Mouse (Mus musculus): ENCODE data around the gene Txnrd1.
A peak's percentile ranks its signal among the peaks of the same experiment; 100 is the strongest.

The Txnrd1 gene

DNA sequence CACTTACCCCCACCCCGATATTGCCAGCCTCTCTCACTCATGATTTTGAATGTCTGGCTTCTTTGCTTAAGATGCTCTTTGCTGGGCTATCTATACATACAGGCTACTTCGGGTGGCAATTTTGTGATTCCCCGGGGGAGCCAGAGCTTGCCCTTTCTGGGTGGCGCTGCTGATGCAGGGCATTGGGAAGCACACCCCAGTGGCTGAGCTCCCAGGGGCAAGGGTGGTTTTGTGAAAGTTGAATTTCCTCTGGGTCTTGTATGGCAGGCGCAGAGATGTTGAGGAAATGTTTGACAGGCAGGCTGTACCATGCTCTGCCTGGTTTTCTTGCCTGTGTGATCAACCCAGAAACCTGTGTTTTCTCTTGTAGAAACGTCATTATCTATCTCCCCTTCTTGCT lies 15.1 kb upstream of the Txnrd1 start:
- no peak for DNase-seq

GRCm38 (mm10) chr10:82823108-82823778 lies 10.5 kb upstream of the Txnrd1 start:
- DNase-seq = no peak

- DNase-seq = no peak
These were observed 10.0 kb upstream of the Txnrd1 start for GRCm38 (mm10) chr10:82823779-82824177.

DNA sequence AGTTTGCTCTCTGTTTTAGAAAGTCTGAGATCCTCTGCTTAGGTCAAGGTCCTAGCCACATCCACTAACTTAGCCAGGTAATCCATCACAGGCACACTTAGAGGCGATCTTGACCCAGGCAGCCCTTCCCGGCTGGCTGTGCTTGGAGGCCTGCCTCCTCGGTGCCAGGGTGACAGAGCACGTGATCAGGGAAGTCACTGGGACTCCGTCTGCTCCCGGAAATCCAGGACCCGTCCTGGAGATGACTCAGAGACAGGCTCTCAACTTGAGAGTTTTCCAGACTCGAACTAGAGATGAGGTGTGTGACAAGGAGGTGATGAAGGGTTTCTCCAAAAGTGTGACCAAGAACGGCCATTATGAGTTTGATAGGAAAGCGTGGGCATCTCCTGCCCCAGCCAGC lies 9.2 kb upstream of the Txnrd1 start:
- DNase-seq = no peak

- no peak for DNase-seq
These were observed 7.2 kb upstream of the Txnrd1 start for GRCm38 (mm10) chr10:82826516-82826915.

DNA sequence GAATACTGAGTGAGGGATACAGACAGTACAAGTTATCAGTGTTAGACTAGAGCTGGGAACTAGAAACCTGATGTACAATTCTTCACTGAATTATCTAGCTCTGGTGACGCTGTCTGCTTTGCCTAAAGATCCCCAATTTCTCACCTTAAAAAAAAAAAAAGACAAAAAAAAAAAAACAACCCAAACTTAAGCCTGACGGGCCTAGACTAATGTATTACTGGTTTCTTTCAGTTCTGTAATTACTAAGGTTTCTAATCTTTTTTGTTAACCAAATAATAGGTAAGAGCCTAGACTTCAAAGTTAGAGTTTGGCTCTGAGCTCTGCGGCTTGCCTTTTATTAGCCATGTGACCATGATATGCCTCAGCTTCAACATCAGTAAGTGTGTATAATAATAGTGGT lies 2.1 kb downstream of the Txnrd1 start:
- DNase-seq = no peak

DNA sequence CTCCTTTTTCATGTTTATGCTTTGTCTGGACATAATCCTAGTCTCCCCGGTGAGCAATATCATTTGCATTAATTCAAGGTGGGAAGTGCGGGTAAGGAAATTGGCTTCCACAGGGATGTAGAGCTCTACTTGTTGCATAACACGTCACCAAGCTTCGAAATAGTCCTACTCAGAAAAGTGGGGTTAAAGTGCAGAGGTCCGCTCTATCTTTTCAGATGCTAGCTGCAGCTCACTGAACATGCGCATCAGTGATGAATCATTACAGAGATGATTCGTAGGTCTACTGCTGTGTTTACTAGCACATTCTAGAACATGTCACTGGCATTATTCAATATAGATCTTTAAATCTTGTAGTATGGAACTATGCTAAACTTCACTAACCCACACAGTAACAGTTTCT lies 4.6 kb downstream of the Txnrd1 start:
- no peak for DNase-seq

DNA sequence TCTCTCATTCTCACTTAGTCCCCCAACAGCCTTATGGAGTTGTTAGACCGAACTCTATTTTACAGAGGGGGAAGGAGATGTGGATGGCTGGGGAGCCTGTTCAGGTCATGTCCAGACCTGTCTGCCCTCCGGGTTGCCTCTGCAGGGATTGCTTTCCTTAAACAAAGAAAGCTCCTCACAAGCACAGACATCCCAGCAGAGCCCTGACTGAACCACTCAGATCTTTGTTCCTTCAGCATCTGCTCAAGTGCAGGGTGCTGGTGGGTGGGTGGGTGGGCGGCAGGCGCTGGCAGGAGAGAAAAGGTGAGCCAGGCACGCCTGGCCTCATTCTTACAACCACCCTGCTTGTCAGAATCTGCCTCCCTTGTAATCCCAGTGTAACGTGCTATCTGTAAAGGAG lies 10.3 kb downstream of the Txnrd1 start:
- DNase-seq = no peak

GRCm38 (mm10) chr10:82844731-82845130 lies 11.0 kb downstream of the Txnrd1 start:
- DNase-seq = no peak

DNA sequence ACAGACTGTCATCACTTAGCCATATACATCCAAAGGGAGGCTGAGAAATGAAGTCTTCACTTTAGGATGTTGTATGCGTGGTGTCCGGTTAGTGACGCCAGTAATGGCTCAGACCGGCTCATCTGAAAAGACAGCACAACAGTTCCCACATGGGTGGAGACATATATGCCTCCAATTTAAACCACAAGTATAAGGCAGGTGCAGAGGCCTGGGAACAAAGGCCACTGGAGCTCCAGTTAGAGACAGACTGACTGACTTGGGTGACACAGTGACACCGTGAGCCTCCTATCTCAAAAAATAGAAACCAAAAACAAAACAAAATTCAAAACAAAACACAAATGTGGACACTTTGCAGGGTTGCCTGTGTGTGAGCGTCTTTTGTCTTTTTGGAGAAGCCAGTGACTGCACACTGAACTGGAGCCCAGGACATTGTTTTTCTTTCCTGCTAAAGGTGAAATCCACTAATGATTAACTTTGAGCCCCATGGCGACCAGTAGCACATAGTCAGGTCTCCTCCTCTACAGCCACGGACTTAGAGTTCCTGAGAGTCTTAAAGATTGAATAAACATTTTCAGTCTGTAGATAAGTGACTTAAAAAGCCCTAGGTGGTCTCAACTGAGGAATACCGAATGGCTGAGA lies 14.2 kb downstream of the Txnrd1 start:
- DNase-seq = no peak

GRCm38 (mm10) chr10:82849686-82850353 lies 16.1 kb downstream of the Txnrd1 start:
- DNase-seq = no peak

GRCm38 (mm10) chr10:82850354-82850752 lies 16.6 kb downstream of the Txnrd1 start:
- no peak for DNase-seq

GRCm38 (mm10) chr10:82851751-82852150 lies 18.0 kb downstream of the Txnrd1 start:
- no peak for DNase-seq

DNA sequence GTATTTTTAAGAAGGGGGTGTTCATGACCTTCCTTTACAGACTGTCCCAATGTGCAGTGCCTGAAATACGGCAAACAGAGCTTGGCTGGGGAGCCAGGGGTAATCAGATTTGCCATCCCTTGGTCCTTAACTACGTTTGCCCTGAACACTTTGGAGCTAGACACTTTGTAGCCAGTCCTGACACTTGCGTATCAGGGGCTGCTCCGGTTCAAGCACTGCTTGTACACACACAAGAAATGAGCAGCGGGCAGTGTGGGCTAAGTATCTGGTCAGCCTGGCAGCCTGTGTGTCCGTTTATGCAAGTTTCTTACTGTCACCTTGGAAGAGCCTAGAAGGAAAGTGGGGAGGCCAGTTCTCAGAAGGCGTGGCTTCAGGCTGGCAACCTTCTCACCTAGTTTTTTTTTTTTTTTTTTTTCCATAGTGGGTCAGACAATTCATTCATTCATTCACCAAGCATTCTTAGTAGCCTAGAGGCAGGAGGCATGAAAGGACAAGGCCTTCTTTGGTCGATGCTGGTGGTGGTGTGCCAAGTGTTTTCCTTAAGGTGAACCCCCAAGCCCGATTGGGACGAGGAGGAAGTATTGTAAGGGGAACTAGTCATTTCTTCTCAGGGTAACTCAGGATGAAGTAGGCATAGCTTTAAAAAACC lies 24.4 kb downstream of the Txnrd1 start:
- peak; percentile 41 for DNase-seq

- DNase-seq = peak; percentile 95
These were observed 25.2 kb downstream of the Txnrd1 start for GRCm38 (mm10) chr10:82858691-82859532.

DNA sequence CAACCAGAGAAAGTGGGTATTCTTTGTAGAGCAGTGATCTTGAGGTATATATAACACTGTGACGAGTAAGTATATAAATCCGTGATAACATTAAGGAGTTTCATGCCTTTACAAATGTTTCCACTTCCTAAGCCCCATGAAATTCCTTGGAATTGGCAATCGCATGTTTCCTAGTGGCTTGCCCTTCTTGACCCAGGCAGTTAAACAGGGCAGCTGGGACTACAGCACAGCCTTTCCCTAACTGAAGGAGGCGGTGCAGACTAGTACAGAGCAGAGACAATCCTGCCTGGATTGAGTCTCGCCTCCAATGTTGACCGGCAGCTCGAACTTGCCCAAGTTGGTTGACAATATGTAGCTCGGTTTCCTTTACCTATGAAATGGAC lies 25.8 kb downstream of the Txnrd1 start:
- DNase-seq = peak; percentile 40

- DNase-seq = peak; percentile 76
These were observed 26.6 kb downstream of the Txnrd1 start for GRCm38 (mm10) chr10:82860181-82860928.

GRCm38 (mm10) chr10:82860929-82861315 lies 27.2 kb downstream of the Txnrd1 start:
- DNase-seq = no peak

DNA sequence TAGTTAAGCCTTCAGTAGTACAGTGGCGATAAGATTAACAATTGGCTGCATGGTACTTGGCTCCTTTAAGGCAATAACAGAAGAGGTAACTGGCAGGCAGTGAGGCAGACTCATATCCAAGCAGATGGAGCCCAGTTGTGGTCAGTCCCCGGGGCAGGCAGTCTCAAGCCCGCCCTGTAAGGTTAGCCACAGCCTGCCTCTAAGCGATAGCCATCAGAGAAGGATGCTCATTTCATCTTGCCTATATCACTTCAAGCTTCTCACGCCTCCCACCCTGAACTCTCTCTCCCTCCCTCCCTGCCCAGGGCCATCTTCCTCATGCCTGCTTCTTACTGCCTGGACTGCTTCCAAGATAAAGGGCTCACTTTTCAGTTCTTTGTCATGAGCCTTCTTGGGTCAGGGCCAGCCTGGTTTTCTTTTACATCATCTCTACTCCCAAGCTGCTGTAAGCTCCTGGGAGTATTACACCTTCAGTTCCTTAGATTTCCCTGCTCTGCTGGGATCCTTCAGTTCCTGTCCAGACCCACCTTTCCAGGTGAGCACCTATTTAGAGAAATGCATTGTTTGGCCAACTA lies 29.4 kb downstream of the Txnrd1 start:
- peak; percentile 16 for DNase-seq

GRCm38 (mm10) chr10:82863827-82864226 lies 30.1 kb downstream of the Txnrd1 start:
- peak; percentile 19 for DNase-seq

- DNase-seq = no peak
These were observed 32.6 kb downstream of the Txnrd1 start, which contains the start of gene Eid3 for GRCm38 (mm10) chr10:82866356-82866755. Eid3 (plus strand) TSS chr10:82866626.

GRCm38 (mm10) chr10:82866832-82867231 lies 33.1 kb downstream of the Txnrd1 start:
- no peak for DNase-seq

Measured in cerebellum, adult 11-12 months (tissue).